Mouse (Mus musculus) midbrain, embryonic 14.5 days (tissue): ENCODE data around the gene Pramef12. TPM values are rescaled to one million over a fixed set of nuclear protein-coding genes. Genes with fewer than 3 reads are reported as not detected.

Experiments used
- ATAC-seq: fragments of 200-750 bp; cut with Nextera tagmentation; 2 replicates; pipeline ENCODE4 v1.8.0; 2017; ENCODE audit warnings: moderate number of reproducible peaks, moderate library complexity; ENCODE audit not compliant: low FRiP score, low TSS enrichment
- DNase-seq: peaks from one replicate; pipeline ENCODE4 v3.0.0-alpha.2; 2015
- H3K27ac ChIP-seq: fragments of 300-500 bp; sonication (generic); replicated peaks from 2 replicates; pipeline ENCODE4 v1.5.1; 2014; ENCODE audit warnings: mild to moderate bottlenecking, low read depth, low read length, moderate library complexity
- H3K27me3 ChIP-seq: fragments of 300-500 bp; sonication (generic); 2 replicates; pipeline ENCODE4 v1.6.1; 2014; ENCODE audit warnings: low read length, control low read depth, mixed read lengths; ENCODE audit not compliant: control insufficient read depth, insufficient read depth
- H3K36me3 ChIP-seq: fragments of 300-500 bp; sonication (generic); 2 replicates; pipeline ENCODE4 v1.6.1; 2014; ENCODE audit warnings: low read length, control low read depth; ENCODE audit not compliant: control insufficient read depth, insufficient read depth
- H3K4me1 ChIP-seq: fragments of 300-500 bp; sonication (generic); 2 replicates; pipeline ENCODE4 v1.6.1; 2014; ENCODE audit warnings: mild to moderate bottlenecking, antibody characterized with exemption, low read length, control low read depth; ENCODE audit not compliant: control insufficient read depth, insufficient read depth
- H3K4me2 ChIP-seq: fragments of 300-500 bp; sonication (generic); 2 replicates; pipeline ENCODE4 v1.6.1; 2014; ENCODE audit warnings: mild to moderate bottlenecking, low read length, moderate library complexity
- H3K4me3 ChIP-seq: fragments of 300-500 bp; sonication (generic); replicated peaks from 2 replicates; pipeline ENCODE4 v1.5.1; 2014; ENCODE audit warnings: low read depth, low read length
- H3K9ac ChIP-seq: fragments of 300-500 bp; sonication (generic); replicated peaks from 2 replicates; pipeline ENCODE4 v1.6.1; 2014; ENCODE audit warnings: mild to moderate bottlenecking, low read length, moderate library complexity
- H3K9me3 ChIP-seq: fragments of 300-500 bp; sonication (generic); 2 replicates; pipeline ENCODE4 v1.6.1; 2016; ENCODE audit warnings: low read length, control low read depth, mixed read lengths; ENCODE audit not compliant: control insufficient read depth
- WGBS: fragments of 180-500 bp; shearing (Covaris S2); extraction: QIAGEN DNeasy Blood & Tissue Kit; methylation state at CpG from one replicate; pipeline ENCODE4 v1.1.7; 2014; 5-methylcytosine and 5-hydroxymethylcytosine counted together
- polyA plus RNA-seq: library from polyadenylated mRNA; unstranded; fragments of >200 nt; fragmentation: Nextera tagmentation; extraction: Ambion mirVana; gene quantifications from 2 replicates; pipeline ENCODE4 v1.2.1, GENCODE M21; 2014

Pramef12 gene
- polyA plus RNA-seq: not detected in 2 replicates

- ATAC-seq (no peak), DNase-seq (no peak)
- H3K9me3 ChIP-seq: peaks cover 6% of the 10 kb centered on the region
- H3K27me3 ChIP-seq: no peaks in the 10 kb centered on the region
- WGBS: 88% methylated on average over 9 of the region's 9 CpGs
- H3K9ac ChIP-seq: no peak within 1 kb of the TSS
- no peak within 1 kb of the TSS for H3K4me3 ChIP-seq
- H3K36me3 ChIP-seq: no peaks in the 10 kb centered on the region
- H3K27ac ChIP-seq: no peak within 1 kb of the TSS
- no peak within 1 kb of the TSS for H3K4me2 ChIP-seq
- no peaks in the 10 kb centered on the region for H3K4me1 ChIP-seq
Measured at GRCm38 (mm10) chr4:144408290-144408689, at the start of gene Pramef12. Gene Pramef12 (minus strand): TSS chr4:144408464.

GRCm38 (mm10) chr4:144453217-144453616 lies 45.0 kb upstream of the Pramef12 start, which contains the start of gene Gm9944:
Gene Gm9944 (minus strand): TSS chr4:144453317.
- ATAC-seq: no peak
- Histone ChIP-seq H3K27ac (no peak within 1 kb of the TSS), H3K4me3 (no peak within 1 kb of the TSS), H3K9ac (no peak within 1 kb of the TSS), H3K36me3 (no peaks in the 10 kb centered on the region), H3K27me3 (no peaks in the 10 kb centered on the region), H3K9me3 (peaks cover 23% of the 10 kb centered on the region; the same call in 1 of the 2 replicates), H3K4me2 (no peak within 1 kb of the TSS), H3K4me1 (no peaks in the 10 kb centered on the region)
- DNase-seq: no peak
- WGBS: 65% methylated on average over 2 of the region's 2 CpGs

- H3K4me3 ChIP-seq: no peak overlapping the region
- H3K27me3 ChIP-seq: no peaks in the 10 kb centered on the region
- no peak overlapping the region for H3K27ac ChIP-seq
- H3K4me1 ChIP-seq: no peaks in the 10 kb centered on the region
- no peak overlapping the region for H3K4me2 ChIP-seq
- H3K9me3 ChIP-seq: peaks cover 24% of the 10 kb centered on the region
- DNase-seq (no peak), ATAC-seq (no peak)
- no peak overlapping the region for H3K9ac ChIP-seq
- no peaks in the 10 kb centered on the region for H3K36me3 ChIP-seq
- 83% methylated on average over 2 of the region's 2 CpGs for WGBS
Measured at GRCm38 (mm10) chr4:144448546-144448945, 40.3 kb upstream of the Pramef12 start.

- Histone ChIP-seq H3K4me1 (no peaks in the 10 kb centered on the region), H3K27me3 (no peaks in the 10 kb centered on the region), H3K36me3 (no peaks in the 10 kb centered on the region), H3K4me2 (no peak overlapping the region), H3K9me3 (peaks cover 34% of the 10 kb centered on the region), H3K27ac (no peak overlapping the region), H3K9ac (no peak overlapping the region), H3K4me3 (no peak overlapping the region)
- no peak for ATAC-seq
- DNase-seq: no peak
- 82% methylated on average over 1 of the region's 1 CpGs for WGBS
Measured at GRCm38 (mm10) chr4:144441582-144441981, 33.3 kb upstream of the Pramef12 start.

- WGBS: 87% methylated on average over 4 of the region's 4 CpGs
- DNase-seq (no peak), ATAC-seq (no peak)
Measured at GRCm38 (mm10) chr4:144441095-144441494, 32.8 kb upstream of the Pramef12 start.

GRCm38 (mm10) chr4:144438672-144439071 lies 30.4 kb upstream of the Pramef12 start, which contains the start of gene 1700012P22Rik:
Gene 1700012P22Rik (minus strand): TSS chr4:144438772.
- no peaks in the 10 kb centered on the region for H3K36me3 ChIP-seq
- no peak within 1 kb of the TSS for H3K4me2 ChIP-seq
- H3K4me1 ChIP-seq: no peaks in the 10 kb centered on the region
- H3K9me3 ChIP-seq: peaks cover 31% of the 10 kb centered on the region
- H3K4me3 ChIP-seq: no peak within 1 kb of the TSS
- H3K9ac ChIP-seq: no peak within 1 kb of the TSS
- no peaks in the 10 kb centered on the region for H3K27me3 ChIP-seq
- ATAC-seq: no peak
- no peak within 1 kb of the TSS for H3K27ac ChIP-seq
- DNase-seq: no peak

More at GRCm38 (mm10) chr4:144441095-144441494, 32.8 kb upstream of the Pramef12 start:
- Histone ChIP-seq H3K27me3 (no peaks in the 10 kb centered on the region), H3K4me1 (no peaks in the 10 kb centered on the region), H3K36me3 (no peaks in the 10 kb centered on the region), H3K4me2 (no peak overlapping the region), H3K9me3 (peaks cover 36% of the 10 kb centered on the region), H3K9ac (no peak overlapping the region), H3K27ac (no peak overlapping the region), H3K4me3 (no peak overlapping the region)

GRCm38 (mm10) chr4:144433216-144433615 lies 25.0 kb upstream of the Pramef12 start:
- Histone ChIP-seq H3K9me3 (peaks cover 18% of the 10 kb centered on the region), H3K27me3 (no peaks in the 10 kb centered on the region), H3K4me2 (no peak overlapping the region), H3K4me1 (no peaks in the 10 kb centered on the region), H3K4me3 (no peak overlapping the region), H3K27ac (no peak overlapping the region), H3K36me3 (no peaks in the 10 kb centered on the region), H3K9ac (no peak overlapping the region)
- ATAC-seq: no peak
- no peak for DNase-seq
- WGBS: 84% methylated on average over 5 of the region's 5 CpGs

GRCm38 (mm10) chr4:144430723-144431122 lies 22.5 kb upstream of the Pramef12 start:
- no peak for ATAC-seq
- 83% methylated on average over 2 of the region's 2 CpGs for WGBS
- no peak overlapping the region for H3K9ac ChIP-seq

GRCm38 (mm10) chr4:144428868-144429267 lies 20.6 kb upstream of the Pramef12 start:
- H3K9ac ChIP-seq: no peak overlapping the region
- ATAC-seq (no peak), DNase-seq (no peak)
- no peaks in the 10 kb centered on the region for H3K4me1 ChIP-seq
- no peak overlapping the region for H3K27ac ChIP-seq
- no peaks in the 10 kb centered on the region for H3K36me3 ChIP-seq
- H3K27me3 ChIP-seq: no peaks in the 10 kb centered on the region
- 26% methylated on average over 3 of the region's 3 CpGs for WGBS
- H3K4me2 ChIP-seq: no peak overlapping the region
- H3K9me3 ChIP-seq: peaks cover 7% of the 10 kb centered on the region
- H3K4me3 ChIP-seq: no peak overlapping the region

More at GRCm38 (mm10) chr4:144430723-144431122, 22.5 kb upstream of the Pramef12 start:
- Histone ChIP-seq H3K27ac (no peak overlapping the region), H3K36me3 (no peaks in the 10 kb centered on the region), H3K27me3 (no peaks in the 10 kb centered on the region), H3K9me3 (peaks cover 7% of the 10 kb centered on the region), H3K4me2 (no peak overlapping the region), H3K4me1 (no peaks in the 10 kb centered on the region), H3K4me3 (no peak overlapping the region)
- DNase-seq: no peak
